Mouse (Mus musculus): ENCODE results near the gene Kctd18. TPM values are rescaled to one million over a fixed set of nuclear protein-coding genes. Genes with fewer than 3 reads are reported as not detected.

Gene Kctd18
- total and polyA plus RNA-seq, 3 experiments, result 12.8 to 19.8 (median 14.8) TPM

DNA sequence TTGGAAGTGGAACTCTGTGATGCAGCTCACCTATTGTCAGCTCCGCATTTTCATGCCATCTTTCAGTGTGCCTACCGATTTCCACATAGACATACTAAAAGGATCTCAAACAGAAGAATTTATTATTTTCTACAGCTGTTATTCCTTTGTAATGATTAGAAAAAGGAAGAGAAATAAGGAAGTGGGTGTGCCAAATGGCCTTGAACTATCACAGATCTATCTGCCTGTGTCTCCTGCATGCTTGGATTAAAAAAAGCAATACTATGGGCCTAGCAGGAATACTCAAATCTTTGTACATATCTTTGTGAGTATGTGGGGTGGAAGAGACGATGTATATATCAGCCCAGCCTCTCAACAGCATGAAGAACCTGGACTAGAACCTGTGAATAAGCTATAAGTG, 41.9 kb downstream of the Kctd18 start:
- no peaks in the 10 kb centered on the region for H3K79me2 ChIP-seq (replicated peaks; ENCODE audit: control insufficient read depth, extremely low read depth, insufficient read depth, poor library complexity, severe bottlenecking)
- H3K4me1 ChIP-seq (ENCODE audit: control insufficient read depth in 1 of 2, insufficient read depth in 2 of 2), result no peaks in the 10 kb centered on the region
- no peak overlapping the region for H3K9ac ChIP-seq (ENCODE audit: insufficient read depth, low read depth)
- H3K27ac ChIP-seq (ENCODE audit: insufficient read depth, low read depth), result no peak overlapping the region
- no peaks in the 10 kb centered on the region for H3K9me3 ChIP-seq (replicated peaks; ENCODE audit: low read length)
- in situ Hi-C loops (cut with MboI; ENCODE audit: low pct_ligation_motif_present, low pct_unique_long_range_greater_than_20kb, low sequenced_read_pairs), result no loop called here
- no peaks in the 10 kb centered on the region for H3K36me3 ChIP-seq (replicated peaks in 1 of 2; ENCODE audit: control insufficient read depth in 1 of 2, insufficient read depth in 1 of 2, low read length in 1 of 2)
- H3K4me3 ChIP-seq (replicated peaks in 1 of 3; ENCODE audit: low read depth in 2 of 3, low read length in 2 of 3, poor library complexity in 1 of 3), result no peak overlapping the region
- no peak for DNase-seq (ENCODE audit: extremely low read depth)
- no peak for TF ChIP-seq NRF1 (IDR thresholded peaks at IDR 0.05; ENCODE audit: low read depth, low read length)
- no peak for TF ChIP-seq POLR2AphosphoS2 (IDR thresholded peaks at IDR 0.05; ENCODE audit: low read depth, low read length)
- TF ChIP-seq CHD1 (IDR thresholded peaks at IDR 0.05; ENCODE audit: low read depth, low read length), result no peak
- TF ChIP-seq ZKSCAN1 (IDR thresholded peaks at IDR 0.05; ENCODE audit: borderline replicate concordance, low read depth, low read length), result no peak
- no peak for TF ChIP-seq SIN3A (IDR thresholded peaks at IDR 0.05; ENCODE audit: low read length)
- TF ChIP-seq MEF2A (IDR thresholded peaks at IDR 0.05; ENCODE audit: borderline replicate concordance, low read depth, low read length), result no peak
- no peak for TF ChIP-seq POLR2A (IDR thresholded peaks at IDR 0.05; ENCODE audit: low read depth, low read length)
- H3K4me2 ChIP-seq (ENCODE audit: insufficient read depth, low read depth, poor library complexity, severe bottlenecking), result no peak overlapping the region
- dilution Hi-C loops (cut with MboI; ENCODE audit: extremely low pct_ligation_motif_present, extremely low pct_unique_long_range_greater_than_20kb, low sequenced_read_pairs), result no loop called here
- peaks cover 3% of the 10 kb centered on the region for H3K27me3 ChIP-seq (replicated peaks)

- dilution Hi-C loops (cut with MboI; ENCODE audit: extremely low pct_ligation_motif_present, extremely low pct_unique_long_range_greater_than_20kb, low sequenced_read_pairs) (no loop called here), in situ Hi-C loops (cut with MboI; ENCODE audit: low pct_ligation_motif_present, low pct_unique_long_range_greater_than_20kb, low sequenced_read_pairs) (no loop called here)
- H3K27ac ChIP-seq (ENCODE audit: insufficient read depth, low read depth), result no peak overlapping the region
- no peak for DNase-seq (ENCODE audit: extremely low read depth)
- no peak overlapping the region for H3K4me2 ChIP-seq (ENCODE audit: insufficient read depth, low read depth, poor library complexity, severe bottlenecking)
- peaks cover 0 to 11% of the 10 kb centered on the region in 2 experiments for H3K36me3 ChIP-seq (replicated peaks in 1 of 2; ENCODE audit: control insufficient read depth in 1 of 2, insufficient read depth in 1 of 2, low read length in 1 of 2)
- peaks cover 6% of the 10 kb centered on the region for H3K79me2 ChIP-seq (replicated peaks; ENCODE audit: control insufficient read depth, extremely low read depth, insufficient read depth, poor library complexity, severe bottlenecking)
- TF ChIP-seq POLR2AphosphoS2 (IDR thresholded peaks at IDR 0.05; ENCODE audit: low read depth, low read length), result no peak
- no peak for TF ChIP-seq UBTF (IDR thresholded peaks at IDR 0.05; ENCODE audit: low read depth, low read length)
- no peak for TF ChIP-seq MAZ (IDR thresholded peaks at IDR 0.05; ENCODE audit: low read depth, low read length)
- no peak for TF ChIP-seq POLR2A (IDR thresholded peaks at IDR 0.05; ENCODE audit: low read depth, low read length)
- no peak for TF ChIP-seq SIN3A (IDR thresholded peaks at IDR 0.05; ENCODE audit: low read length)
- no peak for TF ChIP-seq ZNF384 (IDR thresholded peaks at IDR 0.05; ENCODE audit: low read depth, low read length)
- TF ChIP-seq MAFK (IDR thresholded peaks at IDR 0.05; ENCODE audit: insufficient replicate concordance, low read length), result no peak
- TF ChIP-seq ZMIZ1 (IDR thresholded peaks at IDR 0.05; ENCODE audit: low read depth, low read length), result no peak
- TF ChIP-seq ZKSCAN1 (IDR thresholded peaks at IDR 0.05; ENCODE audit: borderline replicate concordance, low read depth, low read length), result no peak
- no peak overlapping the region for H3K9ac ChIP-seq (ENCODE audit: insufficient read depth, low read depth)
- peaks cover 3% of the 10 kb centered on the region for H3K27me3 ChIP-seq (replicated peaks)
- H3K9me3 ChIP-seq (replicated peaks; ENCODE audit: low read length), result no peaks in the 10 kb centered on the region
- H3K4me3 ChIP-seq (replicated peaks in 1 of 3; ENCODE audit: low read depth in 2 of 3, low read length in 2 of 3, poor library complexity in 1 of 3), result no peak overlapping the region
- peaks cover 2 to 12% of the 10 kb centered on the region in 2 experiments; a peak in 2 of 4 replicates for H3K4me1 ChIP-seq (ENCODE audit: control insufficient read depth in 1 of 2, insufficient read depth in 2 of 2)
These were observed 47.2 kb downstream of the Kctd18 start for GRCm38 (mm10) chr1:57971588-57971987.
